In the genomic region with DNA sequence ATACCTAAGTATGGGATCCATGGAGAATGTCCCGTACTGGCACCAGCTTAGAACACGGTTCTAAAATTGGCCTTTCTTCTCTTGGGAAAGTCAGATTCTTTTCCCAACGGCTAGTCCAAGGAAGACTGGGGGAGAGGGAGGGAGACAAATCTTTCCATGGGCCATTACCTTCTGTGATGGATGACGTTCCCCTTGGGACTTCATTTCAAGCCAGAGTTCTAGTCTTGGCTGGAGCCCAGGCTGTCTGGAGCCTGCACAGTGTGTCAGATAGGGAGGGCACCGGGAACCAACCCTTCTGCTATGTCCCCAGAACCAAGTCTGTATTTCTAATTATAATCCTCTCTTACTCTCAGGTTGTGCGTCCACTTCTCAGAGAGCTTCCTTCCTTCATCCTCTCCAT, we compare ENCODE assay signal across 24 mouse cellular contexts. TPM values are rescaled to one million over a fixed set of nuclear protein-coding genes. Genes with fewer than 3 reads are reported as not detected.
DNase-seq lines count a peak whose midpoint lies in the region; TF ChIP-seq lines count a peak whose summit lies in the region.
"Had no signal": no experiment of that assay in that cellular context is flagged by ENCODE, and none has a peak within 500 bp of the region (broad histone marks: within the 10 kb centered on the region; RNA-seq: fewer than 3 reads in every experiment).

No protein-coding gene starts in this region.

- no peaks in the 10 kb centered on the region for H3K4me1 ChIP-seq in kidney, adult 2 months (ENCODE audit: control insufficient read depth, insufficient read depth, low read length)
- H3K4me1 ChIP-seq: forebrain, embryonic 10.5 days; forebrain, embryonic 13.5 days; hindbrain, embryonic 12.5 days; hindbrain, embryonic 15.5 days had no signal

- TF ChIP-seq POLR2A in kidney, adult 2 months (IDR thresholded peaks at IDR 0.05; ENCODE audit: low read depth, low read length): no peak

- no peak for TF ChIP-seq CTCF in kidney, adult 2 months (conservative IDR thresholded peaks at IDR 0.05; ENCODE audit: insufficient read depth, insufficient read length, low read depth, low read length)

- H3K27me3 ChIP-seq in kidney, adult 2 months (replicated peaks; ENCODE audit: control insufficient read depth, insufficient read depth, low read length): no peaks in the 10 kb centered on the region
- H3K27me3 ChIP-seq: forebrain, embryonic 13.5 days; hindbrain, embryonic 12.5 days; hindbrain, embryonic 15.5 days had no signal

- no peak overlapping the region for H3K27ac ChIP-seq in kidney, adult 2 months (ENCODE audit: insufficient read depth, low read depth, low read length)
- H3K27ac ChIP-seq: forebrain, embryonic 10.5 days; forebrain, embryonic 13.5 days; heart, embryonic 13.5 days; hindbrain, embryonic 12.5 days; hindbrain, embryonic 15.5 days had no signal

- no peaks in the 10 kb centered on the region for H3K36me3 ChIP-seq in kidney, adult 2 months (ENCODE audit: control insufficient read depth, insufficient read depth, low read length)
- H3K36me3 ChIP-seq: forebrain, embryonic 10.5 days; heart, embryonic 13.5 days; hindbrain, embryonic 12.5 days; hindbrain, embryonic 15.5 days had no signal

- intact Hi-C loops in heart, postnatal 10 days (cut with DNase I): no loop called here
- intact Hi-C loops in heart, postnatal 25 days (cut with DNase I): no loop called here

- H3K4me3 ChIP-seq in kidney, adult 2 months (ENCODE audit: insufficient read depth, low read depth, low read length): no peak overlapping the region
- H3K4me3 ChIP-seq: forebrain, embryonic 10.5 days; forebrain, embryonic 13.5 days; heart, embryonic 13.5 days; hindbrain, embryonic 12.5 days; hindbrain, embryonic 15.5 days had no signal

- DNase-seq in heart, adult 11 months: peak; percentile 94
- DNase-seq in heart, postnatal 10 days: no peak
- DNase-seq in heart, adult 9 months (ENCODE audit: low spot score in 2 of 2): peak; percentile 32 to 46
- DNase-seq in heart, postnatal 25 days (ENCODE audit: low spot score): no peak
- DNase-seq in kidney, adult 2 months: peak; percentile 33
- no peak for DNase-seq in kidney, postnatal 10 days
- no peak for DNase-seq in urinary bladder, adult 18-20 months (ENCODE audit: low spot score in 2 of 2)
- DNase-seq: adrenal gland, postnatal 36 days; cerebellum, adult 18-20 months; cerebellum, adult 9-10 months; cerebellum, postnatal 14 days; gastrocnemius, postnatal 10 days; gastrocnemius, postnatal 36 days had no signal

- 37% methylated on average over 6 of the region's 6 CpGs for WGBS in kidney, adult 2 months

RNA-seq across cellular contexts. Expression of a gene that starts 26.5 kb away (rescaled TPM):
- total RNA-seq in heart, postnatal 10 days (2021): 10 to 100 TPM; 14.3 to 21.5 TPM
- 10 to 100 TPM; 13.4 to 16.7 TPM for total RNA-seq in heart, postnatal 25 days (2021)
- polyA plus RNA-seq in kidney, adult 2 months (2012; rRNA removed): 1.2 and 1.8 TPM in 2 replicates
- total RNA-seq: granulocyte monocyte progenitor cell, adult 5-6 weeks; hematopoietic stem cell, adult 5-6 weeks; MEL had no signal
- polyA plus RNA-seq: activated CD4-positive, CD25-positive, alpha-beta regulatory T cell, adult 4 months; C2C12; CD4-positive, CD25-positive, alpha-beta regulatory T cell, adult 4 months had no signal

Comparison
In these comparisons a context has a peak if more than half of its experiments do, and no peak if none do; other contexts are left out.
1. DNase-seq: peak in heart, adult 11 months (single experiment), heart, adult 9 months (2 of 2) and kidney, adult 2 months (single experiment); none in heart, postnatal 10 days (0 of 2), heart, postnatal 25 days (single experiment), kidney, postnatal 10 days (single experiment) and urinary bladder, adult 18-20 months (0 of 2).